Mouse (Mus musculus) embryonic facial prominence, embryonic 11.5 days (tissue): Measurements from ENCODE around the gene Dusp10. TPM values are rescaled to one million over a fixed set of nuclear protein-coding genes. Genes with fewer than 3 reads are reported as not detected.

ENCODE experiments used
- ATAC-seq: fragments of 200-750 bp; cut with Nextera tagmentation; replicated peaks from 2 replicates; pipeline ENCODE4 v1.8.0; 2017; ENCODE audit warnings: low read depth; ENCODE audit not compliant: insufficient number of reproducible peaks, low FRiP score, low TSS enrichment
- DNase-seq: peaks from one replicate; pipeline ENCODE4 v3.0.0-alpha.2; 2015; ENCODE audit warnings: low spot score
- H3K27ac ChIP-seq: fragments of 300-500 bp; sonication (generic); replicated peaks from 2 replicates; pipeline ENCODE4 v1.5.1; 2014; ENCODE audit warnings: mild to moderate bottlenecking, low read depth, low read length, control low read depth
- H3K27me3 ChIP-seq: fragments of 300-500 bp; sonication (generic); 2 replicates; pipeline ENCODE4 v1.6.1; 2014; ENCODE audit warnings: mild to moderate bottlenecking, low read length, moderate library complexity, mixed read lengths; ENCODE audit not compliant: control insufficient read depth, insufficient read depth
- H3K36me3 ChIP-seq: fragments of 300-500 bp; sonication (generic); replicated peaks from 2 replicates; pipeline ENCODE4 v1.6.1; 2014; ENCODE audit warnings: low read depth, mild to moderate bottlenecking, low read length, moderate library complexity, mixed read lengths; ENCODE audit not compliant: control insufficient read depth, insufficient read depth
- H3K4me1 ChIP-seq: fragments of 300-500 bp; sonication (generic); 2 replicates; pipeline ENCODE4 v1.6.1; 2014; ENCODE audit warnings: low read length, mixed read lengths; ENCODE audit not compliant: control insufficient read depth, insufficient read depth
- H3K4me2 ChIP-seq: fragments of 300-500 bp; sonication (generic); 2 replicates; pipeline ENCODE4 v1.6.1; 2014; ENCODE audit warnings: low read depth, mild to moderate bottlenecking, control low read depth, low read length, moderate library complexity
- H3K4me3 ChIP-seq: fragments of 300-500 bp; sonication (generic); 2 replicates; pipeline ENCODE4 v1.5.1; 2014; ENCODE audit warnings: low read depth, low read length, control low read depth
- H3K9ac ChIP-seq: fragments of 300-500 bp; sonication (generic); replicated peaks from 2 replicates; pipeline ENCODE4 v1.6.1; 2014; ENCODE audit warnings: mild to moderate bottlenecking, control low read depth, low read length
- H3K9me3 ChIP-seq: fragments of 300-500 bp; sonication (generic); replicated peaks from 2 replicates; pipeline ENCODE4 v1.6.1; 2016; ENCODE audit warnings: mild to moderate bottlenecking, low read length, inconsistent platforms, mixed read lengths; ENCODE audit not compliant: control insufficient read depth
- WGBS: fragments of 180-500 bp; shearing (Covaris S2); extraction: QIAGEN DNeasy Blood & Tissue Kit; methylation state at CpG from one replicate; pipeline ENCODE4 v1.1.7; 2014; 5-methylcytosine and 5-hydroxymethylcytosine counted together
- polyA plus RNA-seq: library from polyadenylated mRNA; unstranded; fragments of >200 nt; fragmentation: Nextera tagmentation; extraction: Ambion mirVana; gene quantifications from 2 replicates; pipeline ENCODE4 v1.2.1, GENCODE M21; 2014

The Dusp10 gene
- polyA plus RNA-seq, 1 experiment from 2014 or later: 4.6 TPM

DNA sequence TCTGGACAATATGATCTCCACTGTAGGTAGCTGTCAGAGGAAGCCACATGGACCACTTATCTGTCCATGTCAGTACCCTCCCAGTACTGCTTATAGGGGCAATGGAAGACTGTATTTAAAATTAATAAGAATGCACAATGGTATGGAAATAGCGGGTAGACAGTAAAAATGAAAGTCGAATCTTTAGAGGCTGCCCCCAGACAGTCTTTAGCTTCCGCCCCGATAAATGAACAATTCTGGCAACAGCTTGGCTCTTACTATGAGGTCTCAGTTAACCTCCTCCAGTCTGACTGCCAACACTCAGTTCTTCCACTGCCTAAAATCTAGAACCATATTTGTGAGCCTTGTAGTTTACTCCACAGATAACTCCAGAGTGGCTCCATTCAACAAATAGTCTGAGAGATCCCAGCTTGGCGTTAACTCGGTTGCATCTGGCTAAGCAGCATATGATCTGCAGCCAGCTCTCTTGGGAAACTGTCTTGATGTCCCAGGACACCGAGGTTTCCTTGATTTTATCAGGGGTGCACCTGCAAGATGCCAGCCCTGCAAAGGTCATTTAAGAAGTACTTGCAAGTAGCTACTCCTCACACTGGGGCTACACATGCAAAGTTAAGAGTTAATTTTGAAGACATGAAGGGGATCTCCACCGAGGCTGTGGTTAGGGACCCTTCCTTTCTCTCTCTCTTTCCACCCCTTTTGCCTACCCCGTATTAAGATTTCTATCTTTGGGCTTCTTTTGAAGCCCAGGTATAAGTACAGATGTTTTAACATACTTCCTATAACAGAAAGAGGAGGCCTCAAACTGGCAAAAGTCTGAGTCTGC is 88.0 kb downstream of the Dusp10 start:
- no peaks in the 10 kb centered on the region for H3K27me3 ChIP-seq
- no peak overlapping the region for H3K27ac ChIP-seq
- H3K4me3 ChIP-seq: no peak overlapping the region
- DNase-seq (no peak), ATAC-seq (no peak)
- no peaks in the 10 kb centered on the region for H3K36me3 ChIP-seq
- no peaks in the 10 kb centered on the region for H3K9me3 ChIP-seq
- no peak overlapping the region for H3K4me2 ChIP-seq
- no peaks in the 10 kb centered on the region for H3K4me1 ChIP-seq
- H3K9ac ChIP-seq: no peak overlapping the region
- 88% methylated on average over 9 of the region's 9 CpGs for WGBS

DNA sequence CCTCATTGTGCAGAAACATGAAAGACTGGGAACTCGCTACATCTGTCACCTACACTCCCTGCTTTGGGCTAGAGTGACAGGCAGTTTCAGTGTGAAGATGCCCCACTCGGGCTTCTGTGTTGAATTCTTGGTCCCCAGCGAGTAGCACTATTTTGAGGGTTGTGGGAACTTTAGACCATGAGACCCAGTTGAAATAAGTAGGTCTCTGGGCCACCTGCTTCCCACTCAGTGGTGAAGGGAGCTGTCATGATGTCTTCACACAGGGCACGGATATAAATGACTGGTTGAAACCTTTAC is 88.6 kb downstream of the Dusp10 start:
- no peak for ATAC-seq
- no peaks in the 10 kb centered on the region for H3K27me3 ChIP-seq
- no peak overlapping the region for H3K9ac ChIP-seq
- no peak for DNase-seq
- 78% methylated on average over 4 of the region's 4 CpGs for WGBS
- H3K36me3 ChIP-seq: no peaks in the 10 kb centered on the region
- H3K9me3 ChIP-seq: no peaks in the 10 kb centered on the region
- no peak overlapping the region for H3K4me3 ChIP-seq
- H3K27ac ChIP-seq: no peak overlapping the region
- no peaks in the 10 kb centered on the region for H3K4me1 ChIP-seq
- no peak overlapping the region for H3K4me2 ChIP-seq

DNA sequence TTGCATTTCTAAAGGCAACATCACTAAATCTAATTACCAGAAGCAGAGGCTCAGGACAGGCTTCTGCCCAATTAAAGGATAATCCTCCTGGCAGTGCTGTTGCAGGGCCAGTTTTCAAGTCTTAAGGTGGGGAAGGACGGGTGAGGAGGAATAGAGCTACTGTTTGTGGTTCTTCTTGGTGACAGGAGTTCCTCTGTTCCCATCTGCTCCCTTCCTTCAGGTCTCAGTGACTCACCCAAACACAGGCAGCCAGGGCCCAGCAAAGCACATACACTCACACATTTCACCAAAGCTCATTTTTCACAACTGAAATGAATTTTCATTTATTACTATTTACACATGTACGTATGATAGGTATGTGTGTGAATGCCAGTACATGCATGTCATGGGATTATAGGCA is 93.7 kb downstream of the Dusp10 start:
- Histone ChIP-seq H3K27me3 (no peaks in the 10 kb centered on the region), H3K9ac (no peak overlapping the region), H3K36me3 (no peaks in the 10 kb centered on the region), H3K4me1 (no peaks in the 10 kb centered on the region), H3K4me2 (no peak overlapping the region), H3K4me3 (no peak overlapping the region), H3K27ac (no peak overlapping the region), H3K9me3 (no peaks in the 10 kb centered on the region)
- WGBS: 53% methylated on average over 2 of the region's 2 CpGs
- DNase-seq (no peak), ATAC-seq (no peak)

DNA sequence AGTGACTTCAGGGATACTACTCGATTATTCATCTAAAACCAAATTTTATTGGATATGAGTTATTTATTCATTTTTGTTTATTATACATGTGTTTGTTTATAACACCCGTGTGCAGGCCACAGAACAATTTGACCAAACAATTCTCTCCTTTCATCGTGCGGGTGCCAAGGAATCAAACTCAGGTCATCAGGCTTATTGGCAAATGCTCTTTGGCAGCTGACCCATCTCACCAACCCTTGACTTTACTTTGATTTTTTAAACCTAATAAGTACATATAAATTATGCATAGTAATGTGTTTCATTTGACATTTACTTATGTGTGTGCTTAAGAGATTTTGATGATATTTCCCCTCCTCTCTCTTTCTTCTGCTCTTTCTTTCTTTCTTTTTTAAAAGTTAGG is 94.3 kb downstream of the Dusp10 start:
- no peak for ATAC-seq

DNA sequence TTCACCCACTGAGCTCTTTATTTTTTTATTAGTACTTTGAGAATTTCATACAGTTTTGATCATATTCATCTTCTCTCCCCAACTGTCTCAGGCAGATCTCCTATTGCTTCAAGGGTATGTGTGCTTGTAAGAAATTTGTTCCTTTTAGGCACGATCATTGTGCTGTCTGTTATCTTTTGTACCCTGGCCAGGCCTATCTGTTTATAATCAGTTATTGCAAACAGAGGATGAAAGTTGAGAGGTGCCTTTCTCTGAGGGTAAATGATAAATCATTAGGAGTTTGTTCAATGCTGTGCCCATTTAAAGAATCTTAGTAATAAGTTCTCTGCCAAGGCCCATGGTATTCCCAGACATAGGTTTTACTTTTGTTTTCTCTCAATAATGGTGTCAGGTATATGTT is 95.2 kb downstream of the Dusp10 start:
- no peak overlapping the region for H3K27ac ChIP-seq
- DNase-seq: no peak
- H3K4me3 ChIP-seq: no peak overlapping the region
- ATAC-seq: no peak
- H3K9me3 ChIP-seq: no peaks in the 10 kb centered on the region
- no peaks in the 10 kb centered on the region for H3K27me3 ChIP-seq
- H3K4me2 ChIP-seq: no peak overlapping the region
- H3K36me3 ChIP-seq: no peaks in the 10 kb centered on the region
- H3K9ac ChIP-seq: no peak overlapping the region
- whole genome bisulfite sequencing: 81% methylated on average over 1 of the region's 1 CpGs
- no peaks in the 10 kb centered on the region for H3K4me1 ChIP-seq

More for the DNA sequence above, 94.3 kb downstream of the Dusp10 start:
- no peak overlapping the region for H3K4me2 ChIP-seq
- DNase-seq: no peak
- no peak overlapping the region for H3K27ac ChIP-seq
- H3K27me3 ChIP-seq: no peaks in the 10 kb centered on the region
- no peaks in the 10 kb centered on the region for H3K36me3 ChIP-seq
- H3K4me1 ChIP-seq: no peaks in the 10 kb centered on the region
- no peaks in the 10 kb centered on the region for H3K9me3 ChIP-seq
- no peak overlapping the region for H3K4me3 ChIP-seq
- no peak overlapping the region for H3K9ac ChIP-seq
- WGBS: 86% methylated on average over 4 of the region's 4 CpGs

DNA sequence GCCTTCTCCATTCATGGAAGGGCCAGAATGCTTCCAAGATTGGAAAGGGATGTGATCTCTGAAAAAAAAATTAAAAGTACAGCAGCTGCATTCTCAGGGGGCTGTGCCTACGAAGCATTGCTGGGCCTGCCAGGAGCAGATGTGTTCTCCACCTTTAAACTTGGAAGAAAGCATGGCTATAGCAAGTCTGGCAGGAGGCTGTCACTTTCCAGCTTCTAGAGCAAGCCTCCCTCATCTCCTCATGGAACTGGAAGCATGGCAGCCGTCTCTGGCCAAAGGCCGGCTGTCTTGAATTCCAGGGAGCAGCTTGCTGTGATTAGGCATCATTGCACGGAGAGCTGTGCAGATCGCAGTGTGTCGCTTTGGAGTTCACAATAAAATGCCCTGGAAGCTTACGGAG is 104.5 kb downstream of the Dusp10 start:
- Histone ChIP-seq H3K9ac (no peak overlapping the region), H3K27ac (no peak overlapping the region), H3K9me3 (no peaks in the 10 kb centered on the region), H3K4me3 (no peak overlapping the region), H3K4me2 (no peak overlapping the region), H3K4me1 (no peaks in the 10 kb centered on the region), H3K36me3 (no peaks in the 10 kb centered on the region), H3K27me3 (no peaks in the 10 kb centered on the region)
- ATAC-seq (no peak), DNase-seq (peak; percentile 23)
- 71% methylated on average over 7 of the region's 7 CpGs for whole genome bisulfite sequencing

DNA sequence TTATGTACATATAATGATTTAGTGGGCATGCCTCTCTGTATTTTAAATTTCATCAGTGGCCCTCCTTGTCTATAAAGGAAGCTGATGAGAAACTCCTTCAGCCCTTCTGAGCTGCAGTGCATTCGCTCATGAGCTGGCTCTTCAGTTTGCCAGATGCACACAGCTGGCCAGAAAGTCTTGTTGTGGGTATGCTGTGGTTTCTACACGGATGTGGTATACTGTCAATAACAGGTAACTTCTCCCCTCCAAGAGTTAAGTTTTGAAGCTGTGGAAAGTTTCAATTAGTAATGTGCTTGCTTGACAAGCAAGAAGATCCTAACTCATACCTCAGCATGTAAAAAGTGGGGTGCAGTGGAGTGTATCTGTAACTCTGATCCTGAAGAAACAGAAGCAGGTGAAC is 104.9 kb downstream of the Dusp10 start:
- no peaks in the 10 kb centered on the region for H3K36me3 ChIP-seq
- ATAC-seq: no peak
- no peak overlapping the region for H3K4me3 ChIP-seq
- no peaks in the 10 kb centered on the region for H3K27me3 ChIP-seq
- H3K9me3 ChIP-seq: no peaks in the 10 kb centered on the region
- H3K4me1 ChIP-seq: no peaks in the 10 kb centered on the region
- no peak overlapping the region for H3K9ac ChIP-seq
- no peak overlapping the region for H3K27ac ChIP-seq
- DNase-seq: no peak
- WGBS: 78% methylated on average over 2 of the region's 2 CpGs
- no peak overlapping the region for H3K4me2 ChIP-seq

DNA sequence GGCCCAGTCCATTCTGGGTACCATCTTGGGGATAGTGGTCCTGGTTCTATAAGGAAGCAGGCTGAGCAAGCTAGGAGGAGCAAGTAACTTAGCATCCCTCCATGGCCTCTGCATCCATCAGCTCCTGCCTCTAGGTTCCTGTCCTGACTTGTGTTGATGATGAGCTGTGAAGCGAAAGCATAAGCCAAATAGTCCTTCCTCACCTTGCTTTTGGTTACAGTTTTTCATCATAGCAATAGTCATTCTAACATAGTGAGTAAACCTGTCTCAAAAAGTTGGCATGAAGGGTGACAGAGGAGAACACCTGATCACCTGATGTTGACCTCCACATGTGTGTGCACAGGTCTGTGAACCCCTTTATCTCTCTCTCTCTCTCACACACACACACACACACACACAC is 105.5 kb downstream of the Dusp10 start:
- no peaks in the 10 kb centered on the region for H3K36me3 ChIP-seq
- no peaks in the 10 kb centered on the region for H3K27me3 ChIP-seq
- no peak overlapping the region for H3K27ac ChIP-seq
- H3K9me3 ChIP-seq: no peaks in the 10 kb centered on the region
- WGBS: 67% methylated on average over 1 of the region's 1 CpGs
- H3K4me2 ChIP-seq: no peak overlapping the region
- no peak for ATAC-seq
- H3K4me1 ChIP-seq: no peaks in the 10 kb centered on the region
- DNase-seq: no peak
- no peak overlapping the region for H3K9ac ChIP-seq
- no peak overlapping the region for H3K4me3 ChIP-seq
